Mouse (Mus musculus): ENCODE measurements around the gene Rbms3. TPM values are rescaled to one million over a fixed set of nuclear protein-coding genes. Genes with fewer than 3 reads are reported as not detected.

The Rbms3 gene
- total RNA-seq, 2 experiments from 2014 or later, result 17.6 to 19.2 TPM

- peak; percentile 19 to 29 for DNase-seq (ENCODE audit: low spot score in 2 of 2)
Observed at GRCm38 (mm10) chr9:117192565-117193540, 436.9 kb downstream of the Rbms3 start.

GRCm38 (mm10) chr9:117192093-117192492 is 437.6 kb downstream of the Rbms3 start:
- peak; percentile 26 to 67 for DNase-seq (ENCODE audit: low spot score in 2 of 2)

GRCm38 (mm10) chr9:117188406-117188805 is 441.3 kb downstream of the Rbms3 start:
- DNase-seq (ENCODE audit: low spot score in 2 of 2), result no peak

- DNase-seq (ENCODE audit: low spot score in 2 of 2), result no peak
Observed at GRCm38 (mm10) chr9:117187116-117188034, 442.3 kb downstream of the Rbms3 start.

- no peak for DNase-seq (ENCODE audit: low spot score in 2 of 2)
Observed at GRCm38 (mm10) chr9:117180658-117181057, 449.1 kb downstream of the Rbms3 start.

- DNase-seq (ENCODE audit: low spot score in 2 of 2), result no peak
Observed at GRCm38 (mm10) chr9:117178366-117178765, 451.3 kb downstream of the Rbms3 start.

GRCm38 (mm10) chr9:117172526-117172925 is 457.2 kb downstream of the Rbms3 start:
- no peak for DNase-seq (ENCODE audit: low spot score in 2 of 2)

GRCm38 (mm10) chr9:117169196-117169595 is 460.5 kb downstream of the Rbms3 start:
- DNase-seq (ENCODE audit: low spot score in 2 of 2), result no peak

- DNase-seq (ENCODE audit: low spot score in 2 of 2), result peak in 1 of 2 experiments; percentile 9
Observed at GRCm38 (mm10) chr9:117163143-117163542, 466.6 kb downstream of the Rbms3 start.

GRCm38 (mm10) chr9:117161150-117161549 is 468.6 kb downstream of the Rbms3 start:
- DNase-seq (ENCODE audit: low spot score in 2 of 2), result no peak

- DNase-seq (ENCODE audit: low spot score in 2 of 2), result no peak
Observed at GRCm38 (mm10) chr9:117156330-117156905, 473.3 kb downstream of the Rbms3 start.

GRCm38 (mm10) chr9:117154590-117154989 is 475.1 kb downstream of the Rbms3 start:
- DNase-seq (ENCODE audit: low spot score in 2 of 2), result no peak

- no peak for DNase-seq (ENCODE audit: low spot score in 2 of 2)
Observed at GRCm38 (mm10) chr9:117153686-117154274, 475.9 kb downstream of the Rbms3 start.

GRCm38 (mm10) chr9:117151951-117152350 is 477.8 kb downstream of the Rbms3 start:
- DNase-seq (ENCODE audit: low spot score in 2 of 2), result no peak

GRCm38 (mm10) chr9:117144057-117144723 is 485.5 kb downstream of the Rbms3 start:
- peak; percentile 36 to 50 for DNase-seq (ENCODE audit: low spot score in 2 of 2)

GRCm38 (mm10) chr9:117139971-117140370 is 489.7 kb downstream of the Rbms3 start:
- DNase-seq (ENCODE audit: low spot score in 2 of 2), result no peak

- DNase-seq (ENCODE audit: low spot score in 2 of 2), result no peak
Observed at GRCm38 (mm10) chr9:117136410-117136809, 493.3 kb downstream of the Rbms3 start.

GRCm38 (mm10) chr9:117134043-117134442 is 495.7 kb downstream of the Rbms3 start:
- no peak for DNase-seq (ENCODE audit: low spot score in 2 of 2)

- no peak for DNase-seq (ENCODE audit: low spot score in 2 of 2)
Observed at GRCm38 (mm10) chr9:117126816-117127215, 502.9 kb downstream of the Rbms3 start.

- no peak for DNase-seq (ENCODE audit: low spot score in 2 of 2)
Observed at GRCm38 (mm10) chr9:117125844-117126243, 503.9 kb downstream of the Rbms3 start.

Data from layer of hippocampus, postnatal 14 days (tissue).